Mouse (Mus musculus): ENCODE measurements around the gene Olfr479.

DNA sequence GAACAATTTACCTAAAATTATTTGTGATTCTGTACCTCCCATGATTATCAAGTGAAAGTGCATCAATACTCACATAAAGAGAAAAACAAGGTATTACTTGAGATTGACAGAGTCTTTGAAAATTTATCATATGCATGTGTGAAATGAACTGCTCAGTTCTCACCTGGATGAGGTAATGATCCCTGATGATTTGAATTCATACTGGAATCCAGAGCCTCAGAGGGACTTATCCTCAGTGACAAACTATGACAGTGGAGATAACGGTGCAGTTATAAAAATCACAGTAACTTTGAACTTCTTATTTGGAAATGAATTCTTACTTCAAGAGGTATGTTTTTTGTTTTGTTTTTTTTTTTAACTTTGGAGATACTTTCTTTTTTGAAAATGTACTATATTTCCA is 50.1 kb downstream of the Olfr479 start, which contains the start of gene Olfr483:
- TF ChIP-seq CTCF (IDR thresholded peaks at IDR 0.05; ENCODE audit: low read depth): no peak
- no peak for TF ChIP-seq EP300 (IDR thresholded peaks at IDR 0.05; ENCODE audit: low read depth)

Data from liver, embryonic 14.5 days (tissue).